Mouse (Mus musculus) thymus, postnatal 0 days (tissue): ENCODE results near the gene Cbln3. TPM values are rescaled to one million over a fixed set of nuclear protein-coding genes. Genes with fewer than 3 reads are reported as not detected.

ENCODE experiments used
- DNase-seq: peaks from one replicate; pipeline ENCODE4 v3.0.0-alpha.2; 2015; ENCODE audit warnings: low spot score
- polyA plus RNA-seq: library from polyadenylated mRNA; unstranded; fragments of >200 nt; fragmentation: Nextera tagmentation; extraction: Ambion mirVana; gene quantifications from 2 replicates; pipeline ENCODE4 v1.2.1, GENCODE M21; 2015

Gene Cbln3
- polyA plus RNA-seq = 0.05 and 0.12 TPM in 2 replicates

DNA sequence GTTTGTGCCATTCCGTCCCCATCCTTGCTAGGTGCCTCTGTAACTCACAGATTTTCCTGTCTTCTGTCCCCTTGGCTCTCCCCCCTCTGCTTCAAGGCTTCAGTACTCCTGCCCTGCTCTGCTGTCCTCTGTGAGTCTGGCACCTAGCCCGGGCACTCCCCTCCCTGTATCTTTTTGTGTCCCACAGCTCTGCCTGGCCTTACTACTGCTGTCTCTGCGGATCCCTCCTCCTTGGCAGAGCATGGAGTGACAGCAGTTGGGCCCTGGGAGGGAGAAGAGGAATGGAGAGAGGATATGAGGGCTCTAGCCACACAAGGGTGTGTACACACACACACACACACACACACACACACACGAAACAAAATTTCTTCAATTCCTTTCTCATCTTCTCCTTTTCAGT lies at the start of gene Cbln3:
Cbln3 (minus strand) TSS at position 227 of the 400 bp plus-strand sequence.
- DNase-seq = no peak

DNA sequence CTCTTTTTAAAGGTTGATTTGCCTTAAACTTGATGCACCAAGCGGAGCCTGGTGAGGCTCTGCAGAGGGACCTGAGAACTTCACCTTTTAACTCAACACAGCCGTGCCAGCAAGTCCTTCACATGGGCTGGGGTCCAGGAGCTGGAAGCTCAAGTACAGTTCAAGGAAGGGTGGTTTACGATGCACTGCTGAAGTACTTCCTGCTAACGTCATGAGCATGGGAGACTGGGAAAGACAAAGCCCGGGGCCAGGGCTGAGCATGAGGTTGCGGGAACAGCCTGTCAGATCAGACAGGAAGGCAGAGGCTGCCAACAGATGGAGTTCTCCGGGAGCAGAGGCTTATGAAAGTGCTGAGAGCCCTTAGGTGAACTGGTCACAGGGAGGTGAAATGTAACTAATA lies 49.4 kb upstream of the Cbln3 start:
- DNase-seq = no peak

DNA sequence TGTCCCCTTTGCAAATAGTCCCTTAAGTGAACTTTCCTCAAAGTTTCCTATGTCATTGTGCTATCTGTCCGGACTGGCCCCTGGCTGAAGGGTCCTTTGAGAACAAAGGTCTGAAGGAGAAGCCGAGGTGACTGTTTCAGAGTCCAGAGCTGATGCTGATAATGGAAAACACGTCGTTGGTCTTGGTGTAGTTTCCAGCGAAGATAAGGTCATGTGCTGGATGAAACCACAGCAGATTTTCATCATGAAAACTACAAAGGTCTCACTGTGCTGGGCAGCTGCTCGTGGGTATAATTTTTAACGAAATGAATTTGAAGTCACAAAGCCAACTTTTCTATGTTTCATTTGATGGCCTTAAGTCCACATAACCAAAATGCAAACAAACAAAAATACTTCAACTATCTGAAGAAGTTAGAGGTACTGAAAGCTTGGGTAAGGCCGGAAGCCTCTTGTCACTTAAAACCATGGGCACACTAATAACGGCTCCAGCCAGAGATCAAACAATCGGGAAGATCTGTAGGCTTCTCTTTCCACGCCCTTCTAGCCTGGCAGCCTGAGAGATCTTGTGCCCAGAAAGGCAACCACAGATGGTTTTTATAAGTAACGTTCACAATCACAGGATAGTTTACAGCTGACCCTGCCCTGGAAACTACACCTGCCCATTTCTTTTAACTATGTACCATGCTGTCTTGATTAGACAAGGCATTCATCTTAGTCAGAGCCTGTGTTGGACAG lies 45.2 kb upstream of the Cbln3 start:
- DNase-seq = no peak

DNA sequence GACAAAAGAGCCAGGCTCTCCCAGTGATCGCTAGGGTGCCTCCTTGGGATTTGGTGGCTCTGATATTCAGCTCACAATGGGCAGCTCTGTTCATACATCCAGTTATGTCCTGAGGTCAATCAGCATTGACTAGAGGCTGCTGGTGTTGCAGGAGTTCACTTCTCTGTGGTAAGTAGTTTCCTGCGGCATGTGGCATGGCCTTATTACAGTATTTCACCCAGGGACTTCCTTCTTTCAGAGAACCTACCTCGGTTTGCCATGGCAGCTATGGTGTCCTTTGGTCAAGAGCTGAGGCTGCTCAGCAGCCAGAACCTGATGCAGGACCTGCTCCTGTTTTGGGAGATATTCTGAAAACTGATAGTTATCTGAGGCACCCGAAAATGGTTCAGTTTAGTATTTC lies 42.7 kb upstream of the Cbln3 start:
- no peak for DNase-seq

DNA sequence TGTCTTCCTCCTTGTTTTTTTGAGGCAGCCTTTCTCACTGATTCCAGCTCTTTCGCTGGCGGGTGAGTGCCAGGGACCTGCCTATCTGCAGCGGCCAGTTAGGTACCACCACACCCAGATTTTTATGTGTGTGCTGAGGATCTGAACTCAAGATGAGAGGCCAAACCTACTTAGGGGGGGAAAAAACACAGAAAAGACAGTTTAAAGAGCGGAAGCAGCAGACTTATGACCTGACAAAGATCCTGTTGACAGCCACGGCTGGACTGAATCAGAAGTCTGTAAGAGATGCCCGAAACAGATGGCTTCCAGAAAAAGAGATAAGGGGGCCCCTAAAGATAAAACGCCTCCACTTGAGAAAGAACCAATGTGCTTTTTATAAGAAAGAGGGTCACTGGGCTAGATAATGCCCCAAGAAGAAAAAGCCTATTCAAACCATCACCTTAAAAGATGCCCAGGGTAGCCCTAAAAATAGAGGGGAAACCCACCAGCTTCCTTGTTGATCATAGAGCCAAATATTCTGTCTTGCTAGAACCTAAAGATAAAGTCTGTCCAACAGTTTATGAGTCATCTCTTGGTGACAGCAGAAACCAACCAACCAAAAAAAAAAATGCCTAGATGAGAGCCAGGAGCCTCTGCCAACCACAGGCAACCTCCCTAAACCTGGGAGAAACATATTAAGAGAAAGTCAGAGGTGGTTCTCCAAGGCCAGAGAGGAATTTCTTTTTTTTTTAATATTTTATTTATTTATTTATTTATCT lies 38.5 kb upstream of the Cbln3 start:
- DNase-seq = no peak

DNA sequence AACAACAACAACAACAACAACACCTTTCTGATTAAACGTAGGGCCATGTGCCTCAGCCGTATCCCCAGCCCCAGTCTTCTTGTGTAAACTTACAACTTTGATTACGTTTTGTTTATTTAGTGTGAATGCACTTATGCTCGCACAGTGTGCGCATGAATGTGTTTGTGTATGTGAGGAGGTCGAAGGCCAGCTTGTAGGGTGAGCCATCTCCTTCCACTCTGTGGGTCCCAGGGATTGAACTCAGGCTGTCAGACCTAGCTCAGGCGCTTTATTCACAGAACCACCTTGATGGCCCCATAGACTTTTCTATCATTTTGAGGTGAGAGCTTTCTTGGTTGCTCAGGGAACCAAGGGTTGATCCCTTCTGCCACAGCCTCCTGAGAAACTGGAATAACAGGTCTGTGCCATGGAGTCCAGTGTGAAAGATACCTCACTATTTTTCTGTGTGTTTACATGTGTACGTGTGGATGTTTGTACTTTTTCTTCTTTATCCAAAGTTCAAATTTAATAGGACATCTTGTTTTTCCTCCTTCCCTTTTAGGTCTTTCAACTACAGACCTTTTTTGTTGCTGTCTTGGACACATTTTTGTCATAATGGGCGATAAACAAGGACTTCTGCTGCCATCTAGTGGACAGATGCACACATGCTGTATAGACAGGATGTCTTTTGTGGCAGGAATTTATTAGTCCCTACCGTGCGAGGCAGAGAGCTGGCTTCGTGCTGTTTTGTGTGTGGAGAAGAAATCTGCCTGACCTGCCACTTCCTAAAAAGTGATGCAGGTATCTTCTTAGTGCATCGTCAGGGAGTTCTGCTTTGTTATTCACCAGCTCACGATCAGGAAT lies 34.3 kb upstream of the Cbln3 start:
- DNase-seq = peak; percentile 85

DNA sequence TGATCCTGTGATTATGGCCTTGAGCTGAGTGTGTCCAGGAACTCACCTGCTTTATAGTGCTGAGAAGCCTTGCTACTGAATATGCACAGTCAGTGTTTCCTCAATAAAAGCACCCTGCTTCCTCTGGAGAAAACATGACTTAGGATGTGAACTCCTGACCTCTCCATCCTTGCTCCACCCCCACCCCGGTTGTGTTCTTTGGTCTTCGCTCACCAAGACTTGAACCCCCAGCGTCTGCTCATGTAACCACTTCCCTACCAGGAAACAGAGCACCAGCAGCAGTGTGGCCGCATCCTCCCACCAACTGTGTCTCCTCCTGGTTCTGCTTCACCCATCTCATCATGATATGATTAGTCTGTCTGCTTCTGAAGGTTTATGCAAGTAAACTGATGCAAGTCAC lies 29.2 kb upstream of the Cbln3 start:
- DNase-seq = no peak

DNA sequence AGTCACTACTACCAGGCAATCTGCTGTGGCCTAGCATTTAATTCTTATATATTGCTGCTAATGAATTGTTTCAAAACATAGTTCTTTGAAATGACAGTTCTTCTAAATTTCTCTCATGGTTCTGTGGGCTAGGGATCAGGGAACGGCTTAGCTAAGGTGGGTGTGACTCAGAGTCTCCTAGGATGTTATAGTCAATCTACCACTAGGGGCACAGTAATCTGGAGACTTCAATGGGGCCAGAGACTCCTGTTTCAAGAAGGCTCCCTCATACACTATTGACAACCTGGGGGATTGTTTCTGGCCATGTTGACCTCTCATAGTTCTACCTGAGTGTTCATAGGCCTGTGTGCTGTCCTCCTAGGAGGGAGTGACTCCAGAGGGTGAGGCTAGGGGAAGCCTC lies 21.3 kb upstream of the Cbln3 start:
- peak; percentile 28 for DNase-seq

DNA sequence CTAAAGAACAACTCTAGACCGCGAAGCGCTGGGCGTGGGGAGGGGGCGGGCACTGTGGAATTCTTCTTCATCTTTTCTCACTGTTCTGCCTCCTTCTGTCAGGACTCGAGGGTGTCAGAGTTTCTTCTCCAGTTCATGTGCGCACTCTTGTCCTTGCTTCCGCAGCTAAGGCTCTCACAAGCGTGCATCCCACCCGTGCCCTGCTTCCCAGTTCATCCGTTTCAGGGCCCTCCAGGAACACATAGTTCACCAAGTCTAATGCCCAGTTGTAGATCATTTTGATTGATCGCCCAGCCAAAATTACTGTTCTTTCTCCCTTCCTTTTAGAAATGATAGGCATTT lies 16.2 kb upstream of the Cbln3 start:
- no peak for DNase-seq

DNA sequence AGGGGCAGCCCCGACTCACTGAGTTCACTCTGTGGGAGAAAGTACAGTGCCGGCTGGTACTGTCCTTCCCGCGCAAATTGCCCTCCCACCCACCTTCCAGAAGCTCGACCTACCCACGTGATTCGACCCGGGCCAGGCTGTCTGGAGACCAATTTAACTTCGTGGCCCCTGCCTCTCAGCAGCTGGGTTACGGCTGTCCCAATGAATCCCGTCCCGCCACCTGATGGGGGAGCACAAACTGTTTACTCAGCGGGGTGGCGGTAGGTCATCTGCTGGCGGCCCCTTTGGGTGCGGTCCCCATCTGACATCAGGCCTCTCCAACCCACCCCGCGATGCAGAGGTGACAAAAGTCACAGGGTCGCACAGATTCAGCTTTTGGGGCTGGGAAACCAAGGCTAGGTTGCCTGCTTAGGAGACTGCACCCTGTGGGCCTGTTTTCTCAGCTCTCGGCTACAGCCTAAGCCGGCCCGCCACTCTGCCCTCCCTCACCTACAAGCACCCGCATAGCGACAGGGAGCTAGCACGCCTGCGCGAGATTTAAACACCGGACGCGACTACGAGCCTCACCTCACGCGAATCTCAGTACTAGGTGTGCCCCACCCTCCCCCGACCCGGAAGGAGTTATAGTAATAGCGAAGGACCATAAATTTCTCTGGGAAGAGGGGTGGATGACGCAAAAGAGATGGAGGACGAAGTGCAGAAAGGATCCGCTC lies 15.7 kb upstream of the Cbln3 start, which contains the start of gene Sdr39u1:
Sdr39u1 (minus strand) TSS at position 593 of the 713 bp plus-strand sequence.
- DNase-seq = peak; percentile 91

DNA sequence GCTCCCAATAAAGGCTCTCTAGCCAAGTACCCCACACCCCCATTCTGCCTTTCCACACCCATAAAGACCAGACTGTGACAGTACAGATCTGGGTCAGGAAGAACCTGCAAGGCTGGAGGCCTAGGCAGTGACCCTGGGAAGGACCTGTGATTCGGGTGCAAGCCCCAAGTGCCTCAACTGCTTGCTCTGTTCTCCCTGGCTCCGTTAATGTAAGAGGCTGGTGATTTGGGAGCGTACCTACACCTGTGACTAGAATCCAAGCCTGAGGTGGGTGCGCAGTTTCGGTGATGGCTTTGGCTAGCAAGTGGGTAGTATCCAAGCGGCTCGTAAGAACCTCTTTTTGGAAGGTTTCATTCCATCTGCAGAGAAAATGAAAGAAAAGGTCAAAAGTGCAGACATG lies 14.8 kb upstream of the Cbln3 start:
- DNase-seq = no peak

DNA sequence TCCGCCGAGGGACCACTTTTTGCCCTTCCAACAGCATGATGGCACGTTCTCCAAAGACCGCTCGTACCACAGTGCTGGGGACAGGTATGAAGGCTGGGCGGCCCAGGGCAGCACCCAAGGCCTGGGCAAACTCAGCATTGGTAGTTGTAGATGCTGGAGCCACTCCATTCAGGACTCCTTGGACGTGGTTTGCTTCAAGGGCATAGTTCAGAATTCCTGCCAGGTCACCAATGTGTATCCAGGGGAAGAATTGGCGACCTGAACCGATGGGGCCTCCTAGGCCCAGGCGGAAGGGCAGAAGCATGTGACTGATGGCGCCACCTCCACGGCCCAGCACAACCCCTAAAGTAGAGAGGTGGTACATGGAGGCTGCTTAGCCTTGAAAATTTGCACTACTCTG lies 13.5 kb upstream of the Cbln3 start:
- DNase-seq = no peak

DNA sequence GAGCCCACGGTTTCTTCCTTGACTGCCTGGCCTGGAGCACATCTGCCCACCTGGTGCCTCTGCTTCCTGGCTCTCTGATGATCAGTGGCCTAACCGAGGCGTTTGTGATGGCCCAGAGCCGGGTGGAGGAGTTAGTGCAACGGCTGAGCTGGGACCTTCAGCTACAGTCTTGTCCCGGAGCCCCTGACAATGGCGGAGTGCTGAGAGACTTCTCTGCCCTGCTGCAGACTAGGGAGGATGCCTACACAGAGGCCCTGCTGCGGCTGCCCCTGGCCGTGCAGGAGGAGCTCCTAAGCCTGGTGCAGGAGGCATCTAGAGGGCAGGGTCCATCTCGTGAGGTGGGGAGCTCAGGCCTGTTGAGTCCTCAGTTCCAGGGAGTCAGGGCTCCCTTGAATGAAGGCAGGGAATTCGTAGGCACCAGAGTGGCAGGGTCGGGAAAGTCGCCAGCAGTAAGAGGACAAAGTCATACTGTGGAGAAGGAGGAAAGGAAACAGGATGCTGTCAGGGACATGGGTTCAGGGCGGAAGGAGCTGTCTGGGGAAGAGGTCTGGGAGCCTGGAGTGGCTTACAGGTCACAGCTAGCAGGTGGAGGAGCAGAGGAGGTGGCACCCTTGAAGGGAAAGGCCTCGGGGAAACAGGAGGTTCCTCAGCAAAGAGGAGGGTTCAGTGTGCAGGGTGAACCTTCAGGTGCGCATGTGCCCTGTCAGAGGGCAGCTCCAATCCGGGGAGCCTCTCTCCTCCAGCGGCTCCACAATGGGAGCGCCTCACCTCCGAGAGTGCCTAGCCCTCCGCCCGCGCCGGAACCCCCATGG lies 2.6 kb upstream of the Cbln3 start:
- DNase-seq = no peak

DNA sequence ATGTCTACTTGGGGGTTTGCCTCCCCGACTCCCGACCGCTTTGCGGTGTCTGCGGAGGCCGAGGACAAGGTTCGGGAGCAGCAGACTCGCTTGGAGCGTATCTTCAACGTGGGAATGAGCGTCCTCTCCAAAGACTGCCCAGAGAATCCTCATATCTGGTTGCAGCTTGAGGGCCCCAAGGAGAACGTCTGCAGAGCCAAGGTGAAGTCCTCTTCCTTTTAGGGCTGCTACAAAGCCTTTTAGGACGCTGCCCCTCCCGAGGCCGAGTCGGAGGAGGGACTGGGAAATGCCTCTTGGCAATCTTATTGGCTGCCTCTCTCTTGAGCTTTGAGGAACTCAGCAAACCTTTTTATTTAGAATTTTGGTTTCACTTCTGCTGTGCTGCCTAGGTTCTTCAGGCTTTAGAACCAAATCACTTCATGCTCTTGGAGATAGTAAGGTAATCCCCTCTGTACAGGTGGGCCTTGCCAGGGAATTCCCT lies 1.6 kb upstream of the Cbln3 start:
- DNase-seq = peak; percentile 51

DNA sequence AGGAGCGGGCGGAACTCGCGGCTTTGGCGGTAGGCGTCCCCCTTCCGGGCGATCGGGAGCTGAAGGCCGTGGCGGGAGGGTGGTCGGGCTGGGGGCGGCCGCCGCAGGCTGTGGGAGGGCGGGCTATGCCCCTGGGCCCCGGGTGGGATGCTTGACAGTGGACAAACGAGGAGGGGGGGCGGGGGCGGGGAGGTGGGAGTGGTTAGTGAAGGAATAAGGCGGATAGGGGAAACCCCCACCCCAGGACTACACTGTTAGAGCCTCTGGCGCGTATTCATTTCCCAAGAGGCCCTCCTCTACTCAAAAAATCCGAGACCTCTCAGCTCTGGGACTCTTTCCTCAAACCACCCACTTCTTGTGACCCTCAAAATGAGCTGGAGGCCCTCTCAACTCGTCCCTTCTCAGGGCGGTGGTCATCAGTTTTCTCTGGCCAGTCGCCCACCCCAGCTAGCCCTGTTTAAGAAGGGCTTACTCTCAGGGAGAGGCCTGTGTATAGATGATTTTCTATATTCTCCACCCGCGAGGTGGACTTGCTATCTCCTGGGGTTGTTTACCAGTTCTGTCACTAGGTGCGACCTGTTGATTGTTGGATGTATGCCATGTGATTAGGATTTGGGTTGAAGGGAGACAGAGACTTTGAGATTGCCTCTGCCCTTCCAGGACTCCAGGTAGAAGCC lies 1.1 kb upstream of the Cbln3 start:
- DNase-seq = peak; percentile 18

DNA sequence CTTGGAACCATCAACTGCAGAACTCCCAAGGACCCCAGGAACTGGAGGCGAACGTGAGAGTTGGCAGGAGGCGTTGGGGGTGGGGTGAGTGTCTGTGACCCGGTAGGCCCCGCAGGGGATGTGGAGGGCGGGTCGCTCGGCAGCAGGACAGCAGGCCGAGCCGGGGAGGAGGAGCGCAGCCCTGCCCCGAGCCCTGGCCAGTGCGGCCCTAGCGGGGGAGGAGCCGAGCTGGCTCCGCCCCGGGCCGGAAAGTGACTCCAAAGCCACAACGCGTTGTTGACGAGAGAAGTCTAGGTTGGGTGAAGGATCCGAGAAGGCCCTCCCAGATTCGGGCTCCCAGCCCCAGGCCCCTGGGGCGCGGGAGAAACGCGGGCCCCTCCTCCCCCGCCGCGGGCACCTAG lies 521 bp upstream of the Cbln3 start, which contains the start of gene Khnyn:
Khnyn (plus strand) TSS at position 235 of the 401 bp plus-strand sequence.
- DNase-seq = peak; percentile 69

DNA sequence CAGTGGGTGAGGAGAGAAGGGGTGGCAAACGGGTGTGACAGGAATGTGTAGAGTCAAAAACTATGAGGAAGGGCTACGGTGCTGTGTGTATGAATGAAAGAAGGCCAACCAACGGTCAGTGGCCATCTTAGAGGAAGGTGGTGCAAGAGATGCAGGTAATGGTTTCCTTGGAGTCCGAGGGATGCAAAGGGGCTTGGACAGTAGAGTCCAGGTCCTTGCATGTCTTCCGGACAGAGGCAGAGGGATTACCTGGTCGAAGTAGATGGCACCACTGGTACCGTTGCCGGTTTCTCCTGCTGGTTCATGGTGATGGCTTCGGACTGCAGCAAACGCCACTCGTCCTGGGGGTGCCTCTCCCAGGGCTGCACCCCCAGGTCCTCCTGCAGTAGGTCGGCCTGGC lies 529 bp downstream of the Cbln3 start:
- no peak for DNase-seq

DNA sequence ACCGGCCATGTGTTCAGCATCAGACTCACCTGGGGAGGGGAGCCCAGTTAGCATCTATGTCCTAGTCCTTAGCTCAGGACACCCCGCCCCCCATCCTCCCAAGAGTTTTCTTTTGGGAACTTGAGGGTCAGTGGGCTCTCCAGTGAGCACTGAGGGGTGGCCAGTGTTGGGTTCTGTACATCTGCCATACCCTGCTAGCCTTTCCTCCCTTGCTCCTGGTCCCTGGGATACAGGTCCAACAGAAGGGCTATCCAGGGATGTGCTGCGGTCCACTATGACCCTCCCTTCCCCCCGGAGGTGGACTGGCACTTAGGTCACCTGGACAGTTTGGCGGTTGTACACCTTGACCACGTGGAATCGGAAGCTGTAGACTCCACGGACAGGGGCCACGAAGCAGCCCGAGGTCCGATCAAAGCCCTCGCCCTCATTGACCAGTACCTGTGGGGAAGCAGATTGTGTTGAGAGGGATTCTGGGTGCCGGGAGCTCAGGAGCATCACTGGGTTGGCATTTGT lies 987 bp downstream of the Cbln3 start:
- no peak for DNase-seq

DNA sequence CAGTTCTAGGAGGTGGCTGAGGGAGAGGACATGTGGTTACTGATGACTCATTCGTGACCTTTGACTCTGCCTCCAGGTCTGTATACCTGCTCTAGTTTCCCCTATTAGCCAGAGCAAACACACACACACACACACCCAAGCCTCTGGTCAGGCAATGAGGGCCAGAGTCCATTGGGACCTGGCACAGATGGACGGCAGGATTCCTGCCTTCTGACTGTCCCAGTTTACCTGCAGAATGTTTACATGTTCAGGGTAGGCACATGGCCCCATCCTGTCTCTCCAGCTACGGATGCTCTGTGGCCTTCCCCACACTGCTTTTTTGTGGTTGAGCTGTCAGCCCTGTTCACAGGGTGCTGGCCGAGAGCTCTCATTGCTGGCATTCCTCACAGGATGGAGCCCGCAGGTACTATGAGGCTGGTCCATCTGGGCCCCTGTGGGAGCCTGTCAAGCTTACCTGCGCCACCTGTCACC lies 2.0 kb downstream of the Cbln3 start:
- peak; percentile 17 for DNase-seq
